Mouse (Mus musculus) heart, embryonic 14.5 days (tissue): ENCODE data around the gene Tmem8b. TPM values are rescaled to one million over a fixed set of nuclear protein-coding genes. Genes with fewer than 3 reads are reported as not detected.

Experiments
- ATAC-seq: fragments of 200-750 bp; cut with Nextera tagmentation; 2 replicates; pipeline ENCODE4 v1.8.0; 2017; ENCODE audit warnings: low read depth, moderate TSS enrichment; ENCODE audit not compliant: insufficient number of reproducible peaks, insufficient read depth, low FRiP score
- H3K27ac ChIP-seq, 2 experiments: fragments of 200-500 bp in 1 of 2; fragments of 300-500 bp in 1 of 2; sonication (generic) in 1 of 2; replicated peaks in 1 of 2; 2 replicates each; pipeline ENCODE4 v1.5.1; 2012 to 2014; ENCODE audit warnings: low read depth in 2 of 2, low read length in 2 of 2, control low read depth in 1 of 2, mild to moderate bottlenecking in 1 of 2, mixed read lengths in 1 of 2; ENCODE audit not compliant: control insufficient read depth in 1 of 2, insufficient read depth in 1 of 2
- H3K27me3 ChIP-seq: fragments of 300-500 bp; sonication (generic); 2 replicates; pipeline ENCODE4 v1.6.1; 2014; ENCODE audit warnings: mild to moderate bottlenecking, low read length, control low read depth; ENCODE audit not compliant: control insufficient read depth, insufficient read depth
- H3K36me3 ChIP-seq: fragments of 300-500 bp; sonication (generic); 2 replicates; pipeline ENCODE4 v1.6.1; 2014; ENCODE audit warnings: mild to moderate bottlenecking, control low read depth, low read length, mixed read lengths; ENCODE audit not compliant: control insufficient read depth, insufficient read depth
- H3K4me1 ChIP-seq, 2 experiments: fragments of 200-500 bp in 1 of 2; fragments of 300-500 bp in 1 of 2; sonication (generic) in 1 of 2; 2 replicates each; pipeline ENCODE4 v1.6.1; 2012 to 2014; ENCODE audit warnings: low read length in 2 of 2, control low read depth in 1 of 2, mixed read lengths in 1 of 2; ENCODE audit not compliant: control insufficient read depth in 2 of 2, insufficient read depth in 2 of 2
- H3K4me2 ChIP-seq: fragments of 300-500 bp; sonication (generic); 2 replicates; pipeline ENCODE4 v1.6.1; 2014; ENCODE audit warnings: mild to moderate bottlenecking, low read length
- H3K4me3 ChIP-seq, 2 experiments: fragments of 200-500 bp in 1 of 2; fragments of 300-500 bp in 1 of 2; sonication (generic) in 1 of 2; 2 replicates each; pipeline ENCODE4 v1.5.1; 2012 to 2014; ENCODE audit warnings: low read length in 2 of 2, mild to moderate bottlenecking in 2 of 2, control low read depth in 1 of 2, low read depth in 1 of 2, moderate library complexity in 1 of 2; ENCODE audit not compliant: control insufficient read depth in 1 of 2, insufficient read depth in 1 of 2
- H3K9ac ChIP-seq: fragments of 300-500 bp; sonication (generic); 2 replicates; pipeline ENCODE4 v1.6.1; 2014; ENCODE audit warnings: mild to moderate bottlenecking, low read length
- H3K9me3 ChIP-seq: fragments of 300-500 bp; sonication (generic); 2 replicates; pipeline ENCODE4 v1.6.1; 2016; ENCODE audit warnings: low read length, control low read depth; ENCODE audit not compliant: control insufficient read depth
- WGBS: fragments of 180-500 bp; shearing (Covaris S2); extraction: QIAGEN DNeasy Blood & Tissue Kit; methylation state at CpG from one replicate; pipeline ENCODE4 v1.1.7; 2014; 5-methylcytosine and 5-hydroxymethylcytosine counted together
- polyA plus RNA-seq: library from polyadenylated mRNA; unstranded; fragments of >200 nt; fragmentation: Nextera tagmentation; extraction: Ambion mirVana; gene quantifications from 2 replicates; pipeline ENCODE4 v1.2.1, GENCODE M21; 2014

Gene Tmem8b
- polyA plus RNA-seq, 1 experiment from 2014 or later = 4.5 TPM

- no peaks in the 10 kb centered on the region for H3K9me3 ChIP-seq
- no peaks in the 10 kb centered on the region; a peak in 1 of 4 replicates for H3K4me1 ChIP-seq
- WGBS = 66% methylated on average over 6 of the region's 6 CpGs
- H3K9ac ChIP-seq = no peak overlapping the region
- no peaks in the 10 kb centered on the region for H3K27me3 ChIP-seq
- ATAC-seq = no peak
- H3K36me3 ChIP-seq = no peaks in the 10 kb centered on the region
- no peak overlapping the region for H3K4me3 ChIP-seq
- no peak overlapping the region for H3K4me2 ChIP-seq
- no peak overlapping the region for H3K27ac ChIP-seq
These were observed 34.7 kb downstream of the Tmem8b start for GRCm38 (mm10) chr4:43703439-43703838.

- WGBS = 88% methylated on average over 8 of the region's 8 CpGs
- H3K9ac ChIP-seq = no peak overlapping the region
These were observed 35.1 kb downstream of the Tmem8b start for GRCm38 (mm10) chr4:43703851-43704250.

GRCm38 (mm10) chr4:43705991-43706390 is 37.2 kb downstream of the Tmem8b start:
- H3K4me1 ChIP-seq = peaks cover 2 to 8% of the 10 kb centered on the region in 2 experiments; a peak in 2 of 4 replicates
- H3K9me3 ChIP-seq = no peaks in the 10 kb centered on the region
- no peak for ATAC-seq
- no peak overlapping the region for H3K9ac ChIP-seq
- H3K27ac ChIP-seq = no peak overlapping the region
- no peaks in the 10 kb centered on the region for H3K36me3 ChIP-seq
- H3K4me2 ChIP-seq = no peak overlapping the region
- no peaks in the 10 kb centered on the region for H3K27me3 ChIP-seq
- 72% methylated on average over 13 of the region's 13 CpGs for WGBS
- no peak overlapping the region for H3K4me3 ChIP-seq

More at GRCm38 (mm10) chr4:43703851-43704250, 35.1 kb downstream of the Tmem8b start:
- no peak overlapping the region for H3K4me3 ChIP-seq
- ATAC-seq = no peak
- H3K4me1 ChIP-seq = no peaks in the 10 kb centered on the region; a peak in 1 of 4 replicates
- H3K27ac ChIP-seq = no peak overlapping the region
- no peaks in the 10 kb centered on the region for H3K9me3 ChIP-seq
- no peak overlapping the region for H3K4me2 ChIP-seq
- H3K36me3 ChIP-seq = no peaks in the 10 kb centered on the region
- no peaks in the 10 kb centered on the region for H3K27me3 ChIP-seq

- Histone ChIP-seq H3K9ac (no peak within 1 kb of the TSS), H3K4me3 (no peak within 1 kb of the TSS), H3K36me3 (no peaks in the 10 kb centered on the region), H3K4me2 (no peak within 1 kb of the TSS), H3K27ac (peak within 1 kb of the TSS in 1 of 2 experiments; percentile 29; a peak in 1 of 4 replicates), H3K4me1 (peaks cover 2 to 13% of the 10 kb centered on the region in 2 experiments; a peak in 3 of 4 replicates), H3K9me3 (no peaks in the 10 kb centered on the region), H3K27me3 (no peaks in the 10 kb centered on the region)
- 64% methylated on average over 6 of the region's 6 CpGs for whole genome bisulfite sequencing
- ATAC-seq = no peak
These were observed 41.1 kb downstream of the Tmem8b start, which contains the start of gene Olfr71 for GRCm38 (mm10) chr4:43709869-43710268. Olfr71 (minus strand) TSS chr4:43710255.

GRCm38 (mm10) chr4:43711821-43712220 is 43.0 kb downstream of the Tmem8b start:
- H3K9me3 ChIP-seq = no peaks in the 10 kb centered on the region
- 0% methylated on average over 2 of the region's 2 CpGs for WGBS
- ATAC-seq = no peak
- no peak overlapping the region for H3K4me3 ChIP-seq
- no peaks in the 10 kb centered on the region for H3K27me3 ChIP-seq
- 0 out of 2 replicates have a peak overlapping the region, but pooled peaks have one; percentile 2 for H3K9ac ChIP-seq
- peak overlapping the region; percentile 29 to 57; a peak in 2 of 4 replicates for H3K27ac ChIP-seq
- H3K36me3 ChIP-seq = no peaks in the 10 kb centered on the region
- H3K4me2 ChIP-seq = peak overlapping the region; percentile 24
- H3K4me1 ChIP-seq = peaks cover 2 to 13% of the 10 kb centered on the region in 2 experiments; a peak in 3 of 4 replicates

GRCm38 (mm10) chr4:43713652-43714219 is 45.0 kb downstream of the Tmem8b start:
- Histone ChIP-seq H3K4me1 (peaks cover 2 to 13% of the 10 kb centered on the region in 2 experiments; a peak in 3 of 4 replicates), H3K4me3 (no peak overlapping the region), H3K9ac (no peak overlapping the region), H3K4me2 (no peak overlapping the region), H3K36me3 (no peaks in the 10 kb centered on the region), H3K9me3 (no peaks in the 10 kb centered on the region), H3K27ac (no peak overlapping the region), H3K27me3 (no peaks in the 10 kb centered on the region)
- no peak for ATAC-seq
- WGBS = 47% methylated on average over 7 of the region's 7 CpGs

GRCm38 (mm10) chr4:43720491-43721228 is 51.9 kb downstream of the Tmem8b start:
- ATAC-seq = no peak
- H3K9ac ChIP-seq = no peak overlapping the region; the same call in 1 of the 2 replicates
- H3K9me3 ChIP-seq = no peaks in the 10 kb centered on the region
- 24% methylated on average over 14 of the region's 16 CpGs for WGBS
- peak overlapping the region; percentile 43; the same call in 1 of the 2 replicates for H3K4me2 ChIP-seq
- H3K4me1 ChIP-seq = peaks cover 9 to 10% of the 10 kb centered on the region in 2 experiments
- no peaks in the 10 kb centered on the region for H3K27me3 ChIP-seq
- no peak overlapping the region for H3K4me3 ChIP-seq
- H3K36me3 ChIP-seq = no peaks in the 10 kb centered on the region
- H3K27ac ChIP-seq = peak overlapping the region; percentile 89 to 90
